Mouse (Mus musculus) embryo, embryonic 9.5 days (tissue): ENCODE results near the gene Atp6v0b.

Experiments used
- DNase-seq: peaks from one replicate; pipeline ENCODE4 v3.0.0-alpha.2; 2017; ENCODE audit errors: extremely low spot score

Gene Atp6v0b

GRCm38 (mm10) chr4:117836204-117836767 lies 50.8 kb downstream of the Atp6v0b start:
- peak; percentile 94 for DNase-seq

DNA sequence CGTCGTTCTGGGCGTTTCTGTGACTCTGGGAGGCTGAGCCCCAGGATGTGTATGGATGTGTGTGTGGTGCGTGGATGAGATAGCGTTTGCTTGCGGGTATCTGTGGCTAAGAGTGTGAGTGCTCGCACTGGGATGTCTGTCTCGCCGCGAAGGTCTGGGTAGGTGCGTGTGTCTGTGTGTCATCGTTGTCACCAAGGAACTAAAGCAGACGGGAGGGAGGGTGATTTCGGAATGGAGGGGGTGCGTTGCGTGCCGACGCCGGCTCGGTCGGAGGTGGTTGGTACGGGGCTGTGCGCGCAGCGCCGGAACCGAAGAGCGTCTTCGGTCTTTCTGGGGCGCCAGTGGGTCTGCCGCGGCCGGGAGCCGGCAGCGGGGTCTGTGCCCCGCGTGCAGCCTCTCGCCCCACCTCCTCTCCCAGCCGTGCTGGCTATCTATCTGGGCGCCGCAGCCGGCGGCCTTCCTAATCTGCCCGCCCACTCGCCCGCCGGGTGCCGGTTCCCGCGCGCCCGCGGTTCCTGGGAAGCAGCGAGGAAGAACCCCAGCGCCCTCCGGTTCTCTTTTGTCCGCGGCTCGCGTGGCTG lies 51.5 kb downstream of the Atp6v0b start:
- no peak for DNase-seq

DNA sequence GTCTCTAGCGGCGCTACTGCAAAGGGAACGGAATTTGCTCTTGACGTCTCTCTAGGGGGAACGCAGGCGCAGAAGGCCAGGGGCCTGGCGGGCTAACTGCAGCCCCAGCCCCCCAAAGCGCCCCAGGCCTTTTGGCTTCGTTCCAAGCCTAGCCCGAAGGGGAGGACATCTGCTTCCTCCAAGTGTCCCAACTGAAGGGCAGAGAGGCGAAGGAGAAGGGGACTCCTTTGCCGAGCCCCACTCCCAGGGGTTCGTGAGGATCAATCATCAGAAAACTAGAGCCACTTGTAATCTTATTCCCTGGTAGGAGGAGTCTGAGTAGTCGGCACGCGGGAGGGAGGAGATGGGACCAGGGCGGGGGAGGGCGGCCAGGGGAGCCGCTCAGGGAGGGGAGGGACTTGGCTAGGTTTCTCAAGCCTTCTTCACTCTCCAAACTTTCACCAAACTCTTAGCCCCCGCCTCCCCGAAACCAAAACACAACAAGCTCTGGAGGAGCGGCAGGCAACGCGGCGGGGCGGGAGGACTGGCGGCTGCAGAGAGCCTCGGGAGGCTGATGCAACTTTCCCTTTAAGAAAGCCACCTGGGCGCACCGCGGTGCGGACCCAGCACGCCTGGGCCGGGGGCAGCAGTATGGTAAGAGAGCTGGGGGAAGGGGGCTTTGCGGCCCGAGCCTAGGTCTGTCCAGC lies 52.1 kb downstream of the Atp6v0b start:
- DNase-seq: peak; percentile 85

- DNase-seq: no peak
Observed at GRCm38 (mm10) chr4:117834457-117834844, 52.7 kb downstream of the Atp6v0b start, which contains the start of gene Slc6a9. Gene Slc6a9 (plus strand): TSS chr4:117834506.
